Mouse (Mus musculus) erythroblast, embryonic 14.5 days (primary cell): ENCODE results near the gene Gtf2i. TPM values are rescaled to one million over a fixed set of nuclear protein-coding genes. Genes with fewer than 3 reads are reported as not detected.
A peak's percentile ranks its signal among the peaks of the same experiment; 100 is the strongest.
"Not testable (repeated sequence)": the region's sequence is repeated elsewhere in the genome, so short reads cannot be mapped to it uniquely, and the experiment has no call there.

Source experiments
- H3K27me3 ChIP-seq: 2 replicates; pipeline ENCODE4 v1.6.1; 2012; ENCODE audit warnings: inconsistent platforms; ENCODE audit not compliant: control insufficient read depth
- H3K36me3 ChIP-seq: 2 replicates; pipeline ENCODE4 v1.6.1; 2012; ENCODE audit warnings: mild to moderate bottlenecking, inconsistent platforms; ENCODE audit not compliant: control insufficient read depth
- H3K4me1 ChIP-seq: 2 replicates; pipeline ENCODE4 v1.6.1; 2012; ENCODE audit warnings: inconsistent platforms; ENCODE audit not compliant: control insufficient read depth
- H3K4me3 ChIP-seq: replicated peaks from 2 replicates; pipeline ENCODE3; 2012; ENCODE audit warnings: moderate library complexity, mild to moderate bottlenecking, inconsistent platforms
- H3K9me3 ChIP-seq: 2 replicates; pipeline ENCODE4 v1.6.1; 2012; ENCODE audit warnings: low read length, inconsistent platforms, mixed read lengths; ENCODE audit not compliant: control insufficient read depth
- GATA1 ChIP-seq: IDR thresholded peaks from 2 replicates; pipeline ENCODE4 v1.6.1; 2012; ENCODE audit warnings: low read length, inconsistent platforms, mixed read lengths
- TAL1 ChIP-seq: IDR thresholded peaks from 3 replicates; pipeline ENCODE4 v1.6.1; 2012; ENCODE audit warnings: low read length, inconsistent platforms, mixed read lengths
- polyA plus RNA-seq: library from polyadenylated mRNA; stranded (reverse); fragments of >175 nt; gene quantifications from 2 replicates; pipeline ENCODE4 v1.2.3, GENCODE M21; 2012

The Gtf2i gene
- polyA plus RNA-seq: 4.1 and 4.4 TPM in 2 replicates

DNA sequence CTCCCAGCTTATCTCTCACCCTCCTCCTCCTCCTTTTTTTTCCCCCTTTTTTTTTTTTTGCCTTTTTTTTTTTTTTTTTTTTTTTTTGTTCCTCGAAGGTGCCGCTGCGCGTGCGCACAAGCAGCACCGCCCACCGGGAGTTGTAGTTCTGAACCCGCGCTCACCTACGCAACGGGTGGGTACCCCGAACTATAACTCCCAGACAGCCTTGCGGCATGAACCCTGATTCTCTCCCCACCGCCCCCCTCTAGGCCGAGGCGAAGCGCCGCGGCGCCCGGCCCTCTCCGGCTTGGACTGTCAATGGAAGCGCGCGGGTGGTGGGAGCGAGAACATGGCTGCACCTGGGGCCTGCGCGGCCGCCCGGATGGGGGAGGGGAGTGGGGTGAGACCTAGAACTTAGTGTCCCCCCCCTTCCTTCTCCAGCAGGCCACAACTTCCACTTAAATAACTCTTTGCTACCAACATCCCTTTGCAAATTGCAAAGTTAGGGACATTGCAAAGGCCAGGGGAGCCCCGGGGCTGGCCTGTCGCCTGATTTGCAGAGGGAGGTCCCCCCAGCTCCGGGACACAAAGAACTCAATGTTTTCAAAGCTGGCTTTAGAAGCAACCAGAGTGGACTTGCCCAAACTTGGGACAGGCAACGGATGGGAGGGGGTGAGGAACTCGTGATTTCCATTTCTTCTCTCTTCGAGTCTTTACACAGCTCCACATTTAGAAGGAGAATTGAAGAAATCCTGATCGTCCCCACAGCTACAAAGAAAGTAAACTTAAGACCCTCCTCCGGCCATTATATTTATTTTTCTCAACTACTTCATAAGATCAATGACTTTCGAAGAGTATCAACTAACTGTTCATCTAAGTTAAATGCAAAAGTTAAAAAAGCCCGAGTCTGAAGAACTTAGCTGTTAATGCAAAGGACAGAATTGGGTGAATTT, at the start of gene Gtf2i:
TSS of gene Gtf2i (minus strand) at position 73 of the 935 bp plus-strand sequence.
- TF ChIP-seq TAL1 (no peak), GATA1 (no peak)
- H3K27me3 ChIP-seq: no peaks in the 10 kb centered on the region
- H3K9me3 ChIP-seq: no peaks in the 10 kb centered on the region
- H3K4me3 ChIP-seq: peak within 1 kb of the TSS; percentile 99
- peaks cover 21% of the 10 kb centered on the region for H3K36me3 ChIP-seq
- peaks cover 45% of the 10 kb centered on the region for H3K4me1 ChIP-seq

GRCm38 (mm10) chr5:134359101-134359500, 44.5 kb upstream of the Gtf2i start:
- H3K4me3 ChIP-seq: no peak overlapping the region
- H3K36me3 ChIP-seq: peaks cover 23% of the 10 kb centered on the region
- no peaks in the 10 kb centered on the region for H3K27me3 ChIP-seq
- TF ChIP-seq GATA1: no peak
- TF ChIP-seq TAL1: no peak
- no peaks in the 10 kb centered on the region for H3K4me1 ChIP-seq
- H3K9me3 ChIP-seq: no peaks in the 10 kb centered on the region

- not testable (repeated sequence) for H3K4me1 ChIP-seq, H3K9me3 ChIP-seq, H3K4me3 ChIP-seq, H3K27me3 ChIP-seq
- H3K36me3 ChIP-seq: peaks cover 12% of the 10 kb centered on the region
Observed at GRCm38 (mm10) chr5:134355372-134355771, 40.8 kb upstream of the Gtf2i start.

- Histone ChIP-seq H3K4me1 (peaks cover 15% of the 10 kb centered on the region), H3K9me3 (no peaks in the 10 kb centered on the region), H3K36me3 (no peaks in the 10 kb centered on the region), H3K4me3 (no peak overlapping the region), H3K27me3 (no peaks in the 10 kb centered on the region)
- TF ChIP-seq GATA1 (no peak), TAL1 (no peak)
Observed at GRCm38 (mm10) chr5:134353117-134353516, 38.6 kb upstream of the Gtf2i start.

DNA sequence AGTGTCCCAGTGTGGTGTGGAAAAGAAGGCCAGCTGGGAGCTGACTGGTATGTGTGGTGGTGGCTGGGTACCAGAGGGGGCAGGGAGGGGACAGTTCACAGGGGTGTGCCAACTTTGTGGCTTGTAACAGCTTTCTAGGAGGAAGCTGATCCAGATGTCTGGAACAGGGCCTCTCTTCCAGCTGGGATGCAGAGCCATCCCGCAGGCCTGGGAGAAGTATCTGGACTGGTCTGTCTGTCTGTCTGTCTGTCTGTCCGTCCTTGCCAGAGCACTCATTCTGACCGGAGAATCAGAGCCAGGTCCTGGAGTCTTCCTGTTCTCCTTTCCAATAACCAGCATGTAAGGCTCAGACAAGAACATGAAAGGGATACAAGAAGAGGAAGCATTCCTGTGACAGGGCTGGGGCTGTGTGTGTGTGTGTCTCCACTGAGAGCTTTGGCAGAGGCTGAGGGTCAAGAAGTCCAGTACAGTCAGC, 38.0 kb upstream of the Gtf2i start:
- H3K36me3 ChIP-seq: no peaks in the 10 kb centered on the region
- H3K9me3 ChIP-seq: no peaks in the 10 kb centered on the region
- no peak overlapping the region for H3K4me3 ChIP-seq
- peaks cover 15% of the 10 kb centered on the region for H3K4me1 ChIP-seq
- TF ChIP-seq TAL1 (no peak), GATA1 (no peak)
- no peaks in the 10 kb centered on the region for H3K27me3 ChIP-seq

DNA sequence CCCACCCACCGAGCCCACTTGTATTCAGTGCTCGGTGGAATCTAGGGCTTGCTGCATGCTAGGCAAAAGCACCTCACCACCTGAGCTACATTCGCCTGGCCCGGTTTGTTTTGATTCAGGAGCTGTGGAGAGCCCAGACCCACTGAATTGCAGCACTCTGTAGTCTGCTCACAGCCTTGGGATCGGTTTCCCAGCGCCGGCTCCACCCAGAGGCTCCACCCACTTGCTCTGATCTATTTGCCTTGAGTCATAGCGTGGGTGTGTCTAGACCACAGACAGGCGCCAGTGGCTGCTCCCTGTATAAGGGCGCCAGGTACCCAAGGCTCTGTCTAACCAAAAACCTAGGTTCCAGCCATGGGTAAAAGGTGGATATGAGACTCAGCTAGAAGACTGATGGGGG, 36.1 kb upstream of the Gtf2i start:
- no peak for TF ChIP-seq GATA1
- no peak for TF ChIP-seq TAL1

DNA sequence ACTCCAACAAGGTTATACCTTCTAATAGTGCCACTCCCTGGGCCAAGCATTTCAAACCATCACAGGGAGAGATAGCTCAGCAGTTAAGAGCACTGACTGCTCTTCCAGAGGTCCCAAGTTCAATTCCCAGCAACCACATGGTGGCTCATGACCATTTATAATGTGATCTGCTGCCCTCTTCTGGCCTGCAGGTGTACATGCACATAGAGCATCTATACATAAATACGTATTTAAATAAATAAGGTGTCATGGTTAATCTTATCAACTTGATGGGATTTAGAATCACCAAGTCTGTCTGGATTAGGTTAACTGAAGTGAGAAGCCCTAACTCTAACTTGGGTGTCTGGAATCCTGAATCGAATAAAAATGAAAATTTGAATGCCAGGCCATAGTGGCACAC, 32.5 kb upstream of the Gtf2i start:
- Histone ChIP-seq H3K4me3 (no peak overlapping the region), H3K27me3 (no peaks in the 10 kb centered on the region), H3K36me3 (no peaks in the 10 kb centered on the region), H3K4me1 (peaks cover 19% of the 10 kb centered on the region), H3K9me3 (peaks cover 4% of the 10 kb centered on the region; the same call in 1 of the 2 replicates)
- TF ChIP-seq TAL1: no peak
- no peak for TF ChIP-seq GATA1

More for the DNA sequence above, 36.1 kb upstream of the Gtf2i start:
- H3K4me1 ChIP-seq: peaks cover 15% of the 10 kb centered on the region
- H3K27me3 ChIP-seq: no peaks in the 10 kb centered on the region
- no peak overlapping the region for H3K4me3 ChIP-seq
- H3K9me3 ChIP-seq: peaks cover 4% of the 10 kb centered on the region; the same call in 1 of the 2 replicates
- H3K36me3 ChIP-seq: no peaks in the 10 kb centered on the region

DNA sequence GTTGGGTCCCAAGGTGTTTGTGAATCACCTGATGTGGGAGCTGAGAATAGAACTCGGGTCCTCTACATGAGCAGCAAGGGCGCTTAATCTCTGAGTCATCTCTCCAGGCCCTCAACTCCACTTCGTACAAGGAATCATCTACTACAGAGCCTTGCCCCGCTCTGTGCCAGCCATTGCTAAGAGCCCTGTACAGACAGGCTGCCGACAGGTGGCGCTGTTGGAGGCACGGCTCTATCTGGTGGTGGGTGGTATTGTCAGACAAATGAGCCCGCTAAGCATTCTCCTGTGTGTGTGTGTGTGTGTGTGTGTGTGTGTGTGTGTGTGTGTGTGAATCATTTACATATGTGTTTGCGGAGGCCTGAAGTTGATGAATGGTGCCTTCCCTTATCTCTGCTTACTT, 30.9 kb upstream of the Gtf2i start:
- Histone ChIP-seq H3K36me3 (no peaks in the 10 kb centered on the region), H3K4me3 (no peak overlapping the region), H3K27me3 (no peaks in the 10 kb centered on the region), H3K4me1 (peaks cover 11% of the 10 kb centered on the region), H3K9me3 (peaks cover 4% of the 10 kb centered on the region; the same call in 1 of the 2 replicates)
- TF ChIP-seq TAL1 (no peak), GATA1 (no peak)

DNA sequence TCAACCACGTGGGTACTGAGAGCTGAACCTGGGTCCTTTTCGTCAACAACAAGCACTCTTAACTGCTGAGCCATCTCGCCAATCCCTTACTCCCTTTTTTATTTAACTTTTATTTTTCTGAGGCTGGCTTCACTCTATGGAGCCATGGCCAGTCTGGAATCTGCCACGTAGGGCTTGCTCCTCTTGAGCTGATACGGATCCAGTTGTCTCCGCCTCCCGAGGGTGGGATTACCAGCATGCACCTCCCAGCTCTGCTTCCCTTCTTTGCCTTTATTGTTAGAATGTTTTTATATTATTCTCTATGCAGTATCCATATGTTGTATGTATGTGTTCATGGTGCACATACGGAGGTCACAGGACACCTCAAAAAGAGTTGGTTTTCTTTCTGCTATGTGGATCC, 29.5 kb upstream of the Gtf2i start:
- no peaks in the 10 kb centered on the region for H3K27me3 ChIP-seq
- H3K4me3 ChIP-seq: no peak overlapping the region
- H3K4me1 ChIP-seq: peaks cover 3% of the 10 kb centered on the region; the same call in 1 of the 2 replicates
- no peaks in the 10 kb centered on the region for H3K36me3 ChIP-seq
- peaks cover 4% of the 10 kb centered on the region; the same call in 1 of the 2 replicates for H3K9me3 ChIP-seq
- no peak for TF ChIP-seq TAL1
- no peak for TF ChIP-seq GATA1

DNA sequence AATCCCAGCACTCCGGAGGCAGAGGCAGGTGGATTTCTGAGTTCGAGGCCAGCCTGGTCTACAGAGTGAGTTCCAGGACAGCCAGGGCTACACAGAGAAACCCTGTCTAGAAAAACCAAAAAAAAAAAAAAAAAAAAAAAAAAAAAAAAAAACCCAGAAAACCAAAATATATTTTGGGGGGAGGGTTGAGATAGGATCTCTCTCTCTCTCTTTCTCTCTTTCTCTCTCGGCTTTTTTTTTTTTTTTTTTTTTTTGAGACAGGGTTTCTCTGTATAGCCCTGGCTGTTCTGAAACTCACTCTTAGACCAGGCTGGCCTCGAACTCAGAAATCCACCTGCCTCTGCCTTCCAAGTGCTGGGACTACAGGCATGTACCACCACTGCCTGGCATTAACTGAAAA, 29.0 kb upstream of the Gtf2i start:
- not testable (repeated sequence) for H3K4me1 ChIP-seq, H3K36me3 ChIP-seq, H3K27me3 ChIP-seq, H3K9me3 ChIP-seq, H3K4me3 ChIP-seq
